Mouse (Mus musculus) intestine, postnatal 0 days (tissue): ENCODE data around the gene Ankmy1. TPM values are rescaled to one million over a fixed set of nuclear protein-coding genes. Genes with fewer than 3 reads are reported as not detected.
A peak's percentile ranks its signal among the peaks of the same experiment; 100 is the strongest.

ENCODE experiments used
- ATAC-seq: fragments of 200-750 bp; cut with Nextera tagmentation; 2 replicates; pipeline ENCODE4 v1.8.0; 2017; ENCODE audit warnings: mild to moderate bottlenecking, moderate TSS enrichment, moderate library complexity
- H3K27ac ChIP-seq: fragments of 300-500 bp; sonication (generic); 2 replicates; pipeline ENCODE4 v1.5.1; 2014; ENCODE audit warnings: mild to moderate bottlenecking, low read depth, low read length, moderate library complexity
- H3K27me3 ChIP-seq: fragments of 300-500 bp; sonication (generic); replicated peaks from 2 replicates; pipeline ENCODE4 v1.6.1; 2014; ENCODE audit warnings: low read length, mixed read lengths; ENCODE audit not compliant: control insufficient read depth, insufficient read depth
- H3K36me3 ChIP-seq: fragments of 300-500 bp; sonication (generic); 2 replicates; pipeline ENCODE4 v1.6.1; 2014; ENCODE audit warnings: mild to moderate bottlenecking, moderate library complexity; ENCODE audit not compliant: control insufficient read depth, insufficient read depth
- H3K4me1 ChIP-seq: fragments of 300-500 bp; sonication (generic); replicated peaks from 2 replicates; pipeline ENCODE4 v1.6.1; 2014; ENCODE audit warnings: antibody characterized with exemption, low read length, mixed read lengths; ENCODE audit not compliant: control insufficient read depth, insufficient read depth
- H3K4me2 ChIP-seq: fragments of 300-500 bp; sonication (generic); replicated peaks from 2 replicates; pipeline ENCODE4 v1.6.1; 2014; ENCODE audit warnings: low read depth, mild to moderate bottlenecking, moderate library complexity
- H3K4me3 ChIP-seq: fragments of 300-500 bp; sonication (generic); 2 replicates; pipeline ENCODE4 v1.5.1; 2014; ENCODE audit warnings: low read depth, low read length
- H3K9ac ChIP-seq: fragments of 300-500 bp; sonication (generic); 2 replicates; pipeline ENCODE4 v1.6.1; 2014; ENCODE audit warnings: mild to moderate bottlenecking, low read depth, low read length
- H3K9me3 ChIP-seq: fragments of 300-500 bp; sonication (generic); 2 replicates; pipeline ENCODE4 v1.6.1; 2016; ENCODE audit warnings: mixed run types; ENCODE audit not compliant: control insufficient read depth
- CTCF ChIP-seq: sonication (generic); IDR thresholded peaks from 2 replicates; pipeline ENCODE4 v1.5.1; 2016; ENCODE audit warnings: low read depth, mild to moderate bottlenecking, control low read depth, antibody characterized with exemption, moderate library complexity
- WGBS: fragments of 180-500 bp; shearing (Covaris S2); extraction: QIAGEN DNeasy Blood & Tissue Kit; methylation state at CpG from one replicate; pipeline ENCODE4 v1.1.7; 2014; 5-methylcytosine and 5-hydroxymethylcytosine counted together
- polyA plus RNA-seq: library from polyadenylated mRNA; unstranded; fragments of >200 nt; fragmentation: Nextera tagmentation; extraction: Ambion mirVana; gene quantifications from 2 replicates; pipeline ENCODE4 v1.2.1, GENCODE M21; 2015

Gene Ankmy1
- 0.12 TPM in 1 of 2 replicates, not detected in the other for polyA plus RNA-seq

- 0 out of 2 replicates have a peak, but pooled peaks cover 8% of the 10 kb centered on the region for H3K4me1 ChIP-seq
- peak within 1 kb of the TSS; percentile 18 for H3K4me3 ChIP-seq
- under 1% methylated on average over 15 of the region's 15 CpGs for WGBS
- H3K4me2 ChIP-seq = peak within 1 kb of the TSS; percentile 58
- ATAC-seq = peak; percentile 8
- H3K36me3 ChIP-seq = no peaks in the 10 kb centered on the region
- no peaks in the 10 kb centered on the region for H3K27me3 ChIP-seq
- no peaks in the 10 kb centered on the region for H3K9me3 ChIP-seq
- TF ChIP-seq CTCF = no peak
- H3K9ac ChIP-seq = no peak within 1 kb of the TSS
- H3K27ac ChIP-seq = no peak within 1 kb of the TSS
Observed at GRCm38 (mm10) chr1:92902786-92903185, at the start of gene Ankmy1. Gene Ankmy1 (minus strand): TSS chr1:92902906.

- peak within 1 kb of the TSS; percentile 70 for H3K4me2 ChIP-seq
- peak; percentile 89 for ATAC-seq
- H3K9ac ChIP-seq = peak within 1 kb of the TSS; percentile 34; the same call in 1 of the 2 replicates
- WGBS = 39% methylated on average over 5 of the region's 5 CpGs
- peak within 1 kb of the TSS; percentile 34 for H3K4me3 ChIP-seq
- TF ChIP-seq CTCF = no peak
- peak within 1 kb of the TSS; percentile 70 for H3K27ac ChIP-seq
- H3K9me3 ChIP-seq = no peaks in the 10 kb centered on the region
- 0 out of 2 replicates have a peak, but pooled peaks cover 4% of the 10 kb centered on the region for H3K4me1 ChIP-seq
- peaks cover 30% of the 10 kb centered on the region for H3K36me3 ChIP-seq
- H3K27me3 ChIP-seq = no peaks in the 10 kb centered on the region
Observed at GRCm38 (mm10) chr1:92950607-92951006, 47.9 kb upstream of the Ankmy1 start, which contains the start of gene Gpr35. Gene Gpr35 (plus strand): TSS chr1:92950865.

GRCm38 (mm10) chr1:92949426-92949825, 46.7 kb upstream of the Ankmy1 start:
- Histone ChIP-seq H3K4me2 (peak overlapping the region; percentile 70), H3K36me3 (peaks cover 41% of the 10 kb centered on the region), H3K9me3 (no peaks in the 10 kb centered on the region), H3K4me3 (peak overlapping the region; percentile 34), H3K9ac (no peak overlapping the region), H3K4me1 (0 out of 2 replicates have a peak, but pooled peaks cover 4% of the 10 kb centered on the region), H3K27me3 (no peaks in the 10 kb centered on the region), H3K27ac (peak overlapping the region; percentile 52; the same call in 1 of the 2 replicates)
- no peak for ATAC-seq
- WGBS = 42% methylated on average over 6 of the region's 6 CpGs
- peak; percentile 84 for TF ChIP-seq CTCF

- H3K36me3 ChIP-seq = peaks cover 55% of the 10 kb centered on the region
- ATAC-seq = no peak
- WGBS = 93% methylated on average over 3 of the region's 3 CpGs
- no peaks in the 10 kb centered on the region for H3K9me3 ChIP-seq
- no peak overlapping the region for H3K27ac ChIP-seq
- H3K4me1 ChIP-seq = 0 out of 2 replicates have a peak, but pooled peaks cover 4% of the 10 kb centered on the region
- no peaks in the 10 kb centered on the region for H3K27me3 ChIP-seq
- TF ChIP-seq CTCF = no peak
- H3K9ac ChIP-seq = no peak overlapping the region
- no peak overlapping the region for H3K4me2 ChIP-seq
- H3K4me3 ChIP-seq = no peak overlapping the region
Observed at GRCm38 (mm10) chr1:92947966-92948365, 45.3 kb upstream of the Ankmy1 start.

- Histone ChIP-seq H3K4me1 (0 out of 2 replicates have a peak, but pooled peaks cover under 1% of the 10 kb centered on the region), H3K4me2 (no peak overlapping the region), H3K36me3 (peaks cover 85% of the 10 kb centered on the region), H3K27me3 (no peaks in the 10 kb centered on the region), H3K9ac (no peak overlapping the region), H3K9me3 (no peaks in the 10 kb centered on the region), H3K27ac (no peak overlapping the region; the same call in 1 of the 2 replicates), H3K4me3 (no peak overlapping the region)
- 92% methylated on average over 19 of the region's 19 CpGs for WGBS
- no peak for ATAC-seq
- no peak for TF ChIP-seq CTCF
Observed at GRCm38 (mm10) chr1:92943219-92943989, 40.7 kb upstream of the Ankmy1 start.

GRCm38 (mm10) chr1:92939746-92940145, 37.0 kb upstream of the Ankmy1 start:
- no peak overlapping the region for H3K9ac ChIP-seq
- no peaks in the 10 kb centered on the region for H3K27me3 ChIP-seq
- TF ChIP-seq CTCF = no peak
- peaks cover 56% of the 10 kb centered on the region for H3K36me3 ChIP-seq
- H3K4me3 ChIP-seq = no peak overlapping the region
- peaks cover 3% of the 10 kb centered on the region; the same call in 1 of the 2 replicates for H3K4me1 ChIP-seq
- WGBS = 97% methylated on average over 4 of the region's 4 CpGs
- no peak overlapping the region for H3K4me2 ChIP-seq
- no peak overlapping the region for H3K27ac ChIP-seq
- no peak for ATAC-seq
- H3K9me3 ChIP-seq = no peaks in the 10 kb centered on the region
